9 mouse cellular contexts compared by ENCODE assay signal in the genomic region with DNA sequence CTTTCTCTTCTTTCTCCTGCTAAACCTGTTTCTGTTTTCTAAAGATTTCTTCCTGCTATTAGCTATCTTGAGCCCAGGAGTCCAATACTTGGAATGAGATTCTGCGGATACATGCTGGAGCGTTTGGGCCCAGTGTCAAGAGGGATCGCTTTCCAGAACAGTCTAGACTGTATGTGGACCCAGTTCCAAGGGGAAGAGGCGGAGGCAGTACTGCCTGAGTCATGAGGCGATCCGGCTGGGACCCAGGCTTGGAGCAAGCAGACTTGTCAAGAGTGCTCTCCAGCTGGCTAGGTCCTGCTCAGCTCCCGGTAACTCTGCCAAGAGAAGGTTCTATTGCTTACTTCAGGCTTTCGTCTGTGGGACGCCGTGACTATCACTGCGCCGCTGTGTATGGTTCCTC. TPM values are rescaled to one million over a fixed set of nuclear protein-coding genes. Genes with fewer than 3 reads are reported as not detected.
DNase-seq lines count a peak whose midpoint lies in the region; ATAC-seq and TF ChIP-seq lines count a peak whose summit lies in the region.
"Had no signal": no experiment of that assay in that cellular context is flagged by ENCODE, and none has a peak within 500 bp of the region (broad histone marks: within the 10 kb centered on the region; RNA-seq: fewer than 3 reads in every experiment).

No protein-coding gene starts in this region.

- intact Hi-C loops in gastrocnemius, postnatal 36 days (cut with DNase I): no loop called here
- intact Hi-C loops in left cerebral cortex, adult 2 months (cut with DNase I): no loop called here

- no peak overlapping the region for H3K9ac ChIP-seq in neural tube, embryonic 15.5 days (replicated peaks)

- H3K4me3 ChIP-seq in left cerebral cortex, adult 2 months: no peak overlapping the region
- H3K4me3 ChIP-seq in neural tube, embryonic 15.5 days (replicated peaks): no peak overlapping the region
- H3K4me3 ChIP-seq: layer of hippocampus, adult 2 months had no signal

- WGBS in neural tube, embryonic 15.5 days: 93% methylated on average over 12 of the region's 12 CpGs

- H3K27ac ChIP-seq in left cerebral cortex, adult 2 months: no peak overlapping the region
- no peak overlapping the region for H3K27ac ChIP-seq in neural tube, embryonic 15.5 days (replicated peaks)
- H3K27ac ChIP-seq: layer of hippocampus, adult 2 months had no signal

- H3K4me1 ChIP-seq in neural tube, embryonic 15.5 days: no peaks in the 10 kb centered on the region

- no peak overlapping the region for H3K4me2 ChIP-seq in neural tube, embryonic 15.5 days

- no peaks in the 10 kb centered on the region for H3K36me3 ChIP-seq in neural tube, embryonic 15.5 days

- no peak for ATAC-seq in neural tube, embryonic 15.5 days (ENCODE audit: low FRiP score)

- H3K27me3 ChIP-seq in neural tube, embryonic 15.5 days (replicated peaks): no peaks in the 10 kb centered on the region

- peak; percentile 7 for DNase-seq in cerebellum, adult 9-11 months
- no peak for DNase-seq in cerebellum, adult 8-10 months
- DNase-seq in adrenal gland, adult 2 months: peak; percentile 43
- DNase-seq in gastrocnemius, postnatal 36 days: peak; percentile 70 to 85
- DNase-seq in left cerebral cortex, adult 2 months (ENCODE audit: extremely low spot score in 1 of 2, low spot score in 2 of 2): peak; percentile 9 to 24
- DNase-seq in skeletal muscle tissue, adult 2 months (ENCODE audit: low read depth, low spot score): peak; percentile 94
- DNase-seq in spleen, postnatal 4 days (ENCODE audit: low spot score in 2 of 2): no peak

- no peak for TF ChIP-seq CTCF in left cerebral cortex, adult 2 months (IDR thresholded peaks at IDR 0.05)

- no peaks in the 10 kb centered on the region for H3K9me3 ChIP-seq in neural tube, embryonic 15.5 days (replicated peaks)

RNA-seq across cellular contexts. Expression of gene Trib2, which starts 50.7 kb away (rescaled TPM):
- 10 to 100 TPM; 10.7 to 16.3 TPM for total RNA-seq in adrenal gland, adult 2 months (2021)
- 8.8 and 10.5 TPM in 2 replicates for polyA plus RNA-seq in adrenal gland, adult 2 months (2012; rRNA removed)
- 10 to 100 TPM; 13.7 to 19.0 TPM for total RNA-seq in gastrocnemius, postnatal 36 days (2021)
- 10 to 100 TPM; 43.0 to 49.3 TPM for total RNA-seq in left cerebral cortex, adult 2 months (2021)
- 119 and 134 TPM in 2 replicates for polyA plus RNA-seq in neural tube, embryonic 15.5 days (2015; fragmentation: Nextera tagmentation; extraction: Ambion mirVana)

Comparison
In these comparisons a context has a peak if more than half of its experiments do, and no peak if none do; other contexts are left out.
1. DNase-seq: peak in cerebellum, adult 9-11 months (single experiment), adrenal gland, adult 2 months (single experiment), gastrocnemius, postnatal 36 days (2 of 2), left cerebral cortex, adult 2 months (2 of 2) and skeletal muscle tissue, adult 2 months (single experiment); none in cerebellum, adult 8-10 months (single experiment) and spleen, postnatal 4 days (0 of 2).